Mouse (Mus musculus): ENCODE data around the gene Exo5. TPM values are rescaled to one million over a fixed set of nuclear protein-coding genes. Genes with fewer than 3 reads are reported as not detected.

The Exo5 gene
- 11.3 and 12.7 TPM in 2 replicates for polyA plus RNA-seq (2012; rRNA removed)

DNA sequence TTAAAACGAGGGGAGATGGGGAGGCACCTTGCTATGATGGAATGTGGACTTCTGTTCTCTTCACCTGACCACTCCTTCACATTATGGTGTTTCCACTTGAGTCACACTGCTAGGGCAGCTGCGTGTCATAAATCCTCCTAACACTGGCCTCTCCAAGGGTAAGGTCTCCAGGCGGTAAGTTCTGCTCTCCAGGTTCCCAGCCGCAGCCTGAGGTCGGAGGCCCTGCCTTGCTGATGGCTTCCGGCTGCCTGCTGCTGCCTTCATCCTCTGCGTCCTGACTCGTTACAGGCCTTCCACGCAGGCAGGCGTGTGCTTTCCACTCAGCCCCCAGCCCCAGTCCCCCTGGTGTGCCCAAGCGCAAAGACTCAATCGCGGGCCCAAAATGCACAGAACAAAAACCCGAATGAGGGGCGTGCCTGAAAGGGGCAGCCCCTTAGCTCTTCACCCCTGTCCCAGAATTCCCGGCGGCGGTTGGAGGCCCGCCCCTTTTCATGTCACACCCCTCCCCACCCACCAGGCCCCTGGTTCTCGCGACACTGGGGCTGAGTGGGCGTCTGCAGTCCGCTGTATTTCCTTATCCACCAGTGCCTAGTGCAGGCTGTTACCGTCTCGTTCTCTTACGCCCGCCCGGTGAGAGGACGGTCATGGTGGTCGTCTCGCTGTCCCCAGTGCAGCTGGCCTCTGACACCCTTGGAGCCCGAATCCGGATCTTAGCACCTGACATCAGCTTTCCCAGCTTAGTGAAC lies at the start of gene Exo5:
Gene Exo5, minus strand, starts transcription at position 464 of the 746 bp plus-strand sequence.
- DNase-seq (ENCODE audit: extremely low spot score in 1 of 2, low spot score in 1 of 2): peak; percentile 83 to 90

DNA sequence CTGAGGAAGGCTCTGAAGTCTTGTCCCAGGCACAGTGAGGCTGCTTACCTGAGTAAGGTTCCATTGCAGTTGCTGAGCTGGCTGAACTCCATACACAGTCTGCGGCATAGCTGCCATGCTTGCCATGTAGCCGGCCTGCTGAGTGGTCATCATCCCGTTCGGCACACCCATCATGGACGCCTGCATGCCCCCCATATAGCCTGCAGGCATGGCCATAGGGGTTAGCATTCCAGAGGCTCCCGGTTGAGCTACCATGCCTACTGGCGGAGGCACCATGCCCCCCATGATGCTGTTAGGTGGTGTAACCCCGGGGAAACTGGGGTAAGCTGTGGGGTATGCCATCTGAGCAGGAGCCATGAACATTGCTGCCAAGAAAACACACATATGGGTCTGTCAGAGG lies 47.0 kb upstream of the Exo5 start:
- no peak for DNase-seq (ENCODE audit: extremely low spot score in 1 of 2, low spot score in 1 of 2)

DNA sequence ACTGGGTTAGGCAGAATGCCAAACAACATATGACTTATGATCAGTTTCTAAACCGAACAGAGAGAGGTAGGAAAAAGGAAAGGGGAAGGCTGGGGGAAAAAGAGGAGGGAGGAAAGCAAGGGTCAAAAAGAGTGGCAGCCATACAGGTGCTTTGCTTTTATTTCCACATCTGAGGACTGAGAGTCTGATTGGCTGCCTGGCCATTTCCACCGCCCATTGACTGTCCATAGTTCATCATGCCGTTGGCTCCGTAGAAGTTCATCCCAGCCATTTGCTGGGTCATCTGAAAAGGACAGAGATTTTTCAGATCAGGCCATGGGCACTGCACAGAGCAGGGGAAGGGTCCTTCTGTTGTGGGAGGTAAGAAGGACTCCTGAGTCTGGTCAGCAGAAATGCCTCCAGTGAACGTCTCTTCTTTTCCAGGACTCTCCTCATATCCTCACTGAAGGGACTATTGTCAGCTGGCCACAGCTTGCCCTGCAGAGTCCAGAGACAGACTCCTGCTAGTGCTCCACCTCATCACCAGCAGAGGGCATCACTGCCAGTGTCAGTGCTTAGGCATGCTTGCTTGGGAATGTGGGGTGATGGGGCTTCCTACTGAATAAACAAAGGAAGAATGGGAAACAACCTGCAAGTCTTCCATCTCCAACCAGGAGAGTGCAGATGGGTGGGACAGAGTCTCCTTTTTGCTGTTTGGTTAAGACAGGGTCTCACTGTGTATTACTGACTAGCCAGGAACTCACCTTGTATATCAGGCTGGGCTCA lies 44.7 kb upstream of the Exo5 start:
- peak in 1 of 2 experiments; percentile 64 for DNase-seq (ENCODE audit: extremely low spot score in 1 of 2, low spot score in 1 of 2)

DNA sequence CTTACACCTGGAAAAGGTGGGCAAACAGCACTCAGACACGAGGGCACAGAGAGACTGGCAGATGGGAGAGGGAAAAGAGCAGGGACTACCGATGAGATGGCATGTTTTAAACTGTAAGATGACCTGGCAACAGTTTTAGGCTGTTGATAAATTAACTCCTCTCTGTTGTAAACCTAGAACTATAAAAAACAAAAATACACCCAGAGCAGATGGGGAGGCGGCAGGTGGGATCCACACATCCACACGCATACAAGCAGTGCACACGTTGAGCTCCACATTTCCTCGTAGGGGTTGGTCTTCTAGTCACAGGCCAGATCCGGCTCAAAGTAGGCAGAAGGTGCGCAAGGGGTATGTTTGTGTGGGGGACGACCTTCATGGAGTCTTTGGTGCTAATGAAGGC lies 43.7 kb upstream of the Exo5 start:
- no peak for DNase-seq (ENCODE audit: extremely low spot score in 1 of 2, low spot score in 1 of 2)

DNA sequence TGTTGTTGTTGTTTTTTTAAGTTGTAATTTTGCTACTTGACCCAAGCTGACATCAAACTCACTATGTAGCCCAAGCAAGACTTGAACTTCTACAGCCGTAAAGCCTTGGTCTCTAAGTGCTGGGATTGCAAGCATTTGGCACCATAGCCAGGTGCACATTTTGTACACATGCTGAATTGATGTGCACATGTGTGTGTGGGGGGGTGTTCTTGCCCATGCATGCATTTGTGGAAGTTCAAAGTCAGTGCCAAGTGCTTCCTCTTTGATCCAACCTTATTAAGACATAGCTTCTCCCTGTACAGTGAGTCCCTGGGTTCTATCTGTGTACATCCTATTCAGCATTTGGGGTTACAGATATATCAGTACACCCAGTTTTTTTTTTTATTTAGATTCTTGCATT lies 30.8 kb upstream of the Exo5 start:
- DNase-seq (ENCODE audit: extremely low spot score in 1 of 2, low spot score in 1 of 2): no peak

DNA sequence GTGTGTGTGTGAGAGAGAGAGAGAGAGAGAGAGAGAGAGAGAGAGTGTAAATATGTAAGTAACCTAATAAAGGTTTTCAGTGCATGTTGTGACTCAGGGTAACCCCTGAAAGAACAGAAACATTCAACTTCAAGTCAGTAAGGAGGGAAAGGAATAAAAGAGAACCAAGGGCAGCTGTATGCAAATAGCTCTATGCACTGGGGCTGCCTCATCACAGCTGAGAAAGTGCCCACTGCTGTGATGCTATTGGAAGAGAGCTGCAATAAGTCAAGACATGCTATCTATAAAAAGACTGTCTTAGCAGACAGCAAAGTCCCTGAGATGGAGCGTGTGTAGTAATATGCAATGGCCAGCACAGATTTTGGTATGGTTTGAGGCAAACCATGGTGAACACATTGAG lies 28.9 kb upstream of the Exo5 start:
- no peak for DNase-seq (ENCODE audit: extremely low spot score in 1 of 2, low spot score in 1 of 2)

DNA sequence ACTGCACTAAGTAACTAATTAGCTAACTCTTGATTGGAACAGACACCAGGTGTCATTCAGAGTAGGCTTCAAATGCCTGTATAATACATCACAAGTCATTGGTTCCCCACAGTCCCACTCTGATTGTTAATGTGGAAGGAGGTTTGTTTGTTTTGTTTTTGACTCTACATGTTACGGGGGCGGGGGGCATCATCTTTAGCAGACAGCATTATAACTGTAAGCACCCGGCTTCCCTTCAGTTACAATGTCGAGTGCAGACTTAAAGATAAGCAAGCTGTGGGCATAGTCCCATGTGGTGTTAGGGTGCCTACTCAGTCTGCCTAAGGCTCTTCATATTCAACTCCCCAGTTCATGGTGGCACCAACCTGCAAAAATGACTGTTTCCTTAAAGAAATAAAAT lies 28.2 kb upstream of the Exo5 start:
- no peak for DNase-seq (ENCODE audit: extremely low spot score in 1 of 2, low spot score in 1 of 2)

DNA sequence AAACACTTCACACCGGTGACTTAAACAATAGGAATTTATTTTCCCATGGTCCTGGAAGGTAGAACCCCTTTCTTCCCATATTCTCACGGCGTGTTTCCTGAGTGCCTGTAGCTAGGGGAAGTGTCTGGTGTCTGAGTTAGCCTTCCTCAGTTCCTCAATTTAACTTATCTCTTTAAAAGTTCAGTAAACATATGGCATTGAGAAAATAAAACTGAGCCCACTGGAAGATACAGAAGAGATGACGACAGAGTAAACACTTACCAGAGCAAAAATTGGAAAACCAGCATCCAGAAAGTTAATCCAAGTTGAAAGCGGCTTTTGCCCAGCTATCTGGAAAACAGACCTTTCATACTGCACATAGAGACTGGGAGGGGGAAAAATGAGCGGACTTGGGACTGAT lies 27.3 kb upstream of the Exo5 start:
- DNase-seq (ENCODE audit: extremely low spot score in 1 of 2, low spot score in 1 of 2): no peak

DNA sequence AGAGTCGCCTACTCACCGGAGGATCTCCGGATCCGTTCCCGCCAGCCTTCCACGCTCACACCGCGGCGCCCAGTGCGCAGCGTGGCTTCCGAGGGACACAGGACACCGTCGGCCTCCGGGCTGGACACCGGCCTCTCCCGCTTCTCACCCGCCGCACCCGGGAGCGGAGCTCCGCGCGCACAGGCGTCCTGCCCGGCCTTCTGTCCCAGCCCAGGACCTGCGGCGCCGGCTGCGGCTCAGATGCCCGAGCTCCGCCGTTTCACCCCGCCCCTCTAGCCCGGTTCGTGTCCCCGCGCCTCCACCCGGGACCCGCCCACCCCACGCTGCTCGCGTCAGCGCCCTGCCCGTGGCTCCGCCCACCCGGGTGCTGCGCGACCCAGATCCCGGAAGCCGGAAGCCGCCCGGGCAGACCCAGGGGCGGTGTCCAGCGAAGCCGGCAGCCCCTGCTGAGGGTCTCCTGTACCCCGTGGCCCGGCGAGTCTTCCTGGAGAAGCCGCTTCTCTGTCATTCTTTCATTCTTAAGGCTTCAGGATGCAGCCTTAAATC lies 26.7 kb upstream of the Exo5 start, which contains the start of gene Zfp69:
Gene Zfp69, minus strand, starts transcription at position 272 of the 546 bp plus-strand sequence.
- DNase-seq (ENCODE audit: extremely low spot score in 1 of 2, low spot score in 1 of 2): peak; percentile 42 to 81

DNA sequence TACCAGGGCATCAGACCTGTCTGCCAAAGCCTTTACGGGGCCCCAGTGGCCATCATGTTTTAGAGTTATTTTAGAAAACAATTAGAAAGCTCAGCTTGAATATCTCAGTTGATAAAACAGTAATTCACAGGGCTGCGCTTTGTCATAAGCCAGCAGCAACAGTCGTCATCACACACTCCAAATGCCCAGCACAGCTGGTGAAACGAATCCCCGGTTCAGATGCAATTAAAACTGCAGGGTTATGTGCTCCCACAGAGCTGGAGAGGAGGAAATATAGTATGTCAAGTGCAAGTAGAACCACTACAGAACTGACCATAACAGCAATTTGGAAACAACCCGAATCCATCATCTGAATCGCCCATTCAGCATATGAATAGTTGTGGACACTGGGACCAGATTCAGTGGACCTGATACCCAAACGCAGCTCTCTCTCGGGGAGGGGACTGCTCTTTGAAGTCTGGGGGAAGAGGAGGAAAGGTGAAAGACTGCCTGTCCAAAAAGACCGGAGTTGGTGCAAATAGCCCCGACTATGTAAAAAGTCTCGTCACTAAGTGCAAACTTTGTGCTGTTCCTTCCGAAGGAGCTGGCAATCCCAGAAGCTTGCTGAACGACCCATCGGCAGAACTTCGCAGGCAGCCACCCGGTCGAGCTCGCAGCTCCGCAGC lies 26.1 kb upstream of the Exo5 start:
- no peak for DNase-seq (ENCODE audit: extremely low spot score in 1 of 2, low spot score in 1 of 2)

DNA sequence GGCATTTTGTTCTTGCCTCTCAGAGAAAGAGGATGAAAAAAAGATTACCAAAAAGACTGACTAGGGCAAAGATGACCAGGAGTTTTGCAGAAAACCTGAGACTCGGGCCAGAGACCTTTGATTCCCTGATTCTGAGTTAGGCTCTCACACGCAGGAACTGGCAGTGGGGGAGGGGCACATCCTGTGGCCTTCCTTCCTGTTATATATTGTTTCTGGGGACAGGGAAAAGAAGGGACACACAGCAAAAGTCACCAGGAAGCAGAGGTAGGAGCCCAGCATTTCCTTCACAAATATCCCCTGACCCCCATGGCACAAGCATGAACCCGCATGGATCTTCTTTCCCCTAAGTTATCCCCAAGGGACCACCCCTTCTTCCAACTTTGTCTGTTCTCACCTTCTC lies 24.1 kb upstream of the Exo5 start:
- no peak for DNase-seq (ENCODE audit: extremely low spot score in 1 of 2, low spot score in 1 of 2)

DNA sequence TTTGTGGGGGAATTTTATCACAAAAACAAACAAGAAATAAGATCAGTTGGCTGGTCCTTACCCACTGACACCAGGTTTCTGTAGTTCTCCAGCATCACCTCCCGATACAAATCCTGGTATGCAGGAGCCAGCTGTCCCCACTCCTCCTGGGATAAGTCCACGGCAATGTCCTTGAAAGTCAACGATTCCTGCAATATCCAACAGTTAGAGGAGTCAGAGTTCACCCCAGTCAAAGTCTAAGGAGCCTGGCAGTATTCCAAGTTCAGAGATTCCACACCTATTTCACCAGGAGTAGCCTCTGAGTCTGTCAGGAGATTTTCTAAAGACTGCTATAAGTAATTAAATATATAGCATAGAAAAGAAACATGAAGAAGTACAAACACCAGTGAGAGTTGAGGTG lies 10.2 kb upstream of the Exo5 start:
- DNase-seq (ENCODE audit: extremely low spot score in 1 of 2, low spot score in 1 of 2): no peak

DNA sequence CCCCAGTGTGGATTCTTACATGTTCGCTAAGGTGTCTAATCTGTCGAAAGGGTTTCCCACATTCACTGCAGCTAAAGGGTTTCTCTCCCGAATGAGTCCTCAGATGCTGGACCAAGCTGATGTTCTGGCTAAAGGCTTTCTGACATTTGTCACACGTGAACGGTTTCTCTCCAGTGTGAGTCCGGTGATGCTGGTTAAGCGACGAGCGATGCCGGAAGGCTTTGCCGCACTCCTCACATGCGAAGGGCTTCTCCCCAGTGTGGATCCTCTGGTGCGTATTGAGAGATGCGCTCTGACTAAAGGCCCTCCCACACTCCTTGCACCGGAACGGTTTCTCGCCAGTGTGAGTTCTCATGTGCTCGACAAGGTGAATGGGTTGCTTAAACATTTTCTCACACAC lies 5.9 kb upstream of the Exo5 start:
- DNase-seq (ENCODE audit: extremely low spot score in 1 of 2, low spot score in 1 of 2): no peak

DNA sequence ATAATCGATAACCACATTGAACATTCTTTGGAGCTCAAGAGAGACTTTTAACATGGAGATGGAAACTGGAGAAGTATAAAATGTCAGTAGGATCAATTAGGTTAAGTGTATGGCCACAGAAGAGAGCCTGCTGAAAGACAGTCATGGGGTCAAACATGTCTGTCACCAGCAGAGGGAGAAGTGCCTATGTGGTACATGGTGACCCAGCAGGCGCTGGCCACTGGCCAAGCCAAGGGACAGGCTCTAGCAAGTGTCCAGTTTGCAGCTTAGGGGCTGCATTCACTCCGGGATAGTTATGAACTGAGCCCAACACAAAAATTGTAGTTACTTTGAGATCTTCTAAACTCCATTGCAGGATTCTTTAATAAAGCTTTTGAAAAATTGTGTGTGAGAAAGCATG lies 3.9 kb upstream of the Exo5 start:
- no peak for DNase-seq (ENCODE audit: extremely low spot score in 1 of 2, low spot score in 1 of 2)

DNA sequence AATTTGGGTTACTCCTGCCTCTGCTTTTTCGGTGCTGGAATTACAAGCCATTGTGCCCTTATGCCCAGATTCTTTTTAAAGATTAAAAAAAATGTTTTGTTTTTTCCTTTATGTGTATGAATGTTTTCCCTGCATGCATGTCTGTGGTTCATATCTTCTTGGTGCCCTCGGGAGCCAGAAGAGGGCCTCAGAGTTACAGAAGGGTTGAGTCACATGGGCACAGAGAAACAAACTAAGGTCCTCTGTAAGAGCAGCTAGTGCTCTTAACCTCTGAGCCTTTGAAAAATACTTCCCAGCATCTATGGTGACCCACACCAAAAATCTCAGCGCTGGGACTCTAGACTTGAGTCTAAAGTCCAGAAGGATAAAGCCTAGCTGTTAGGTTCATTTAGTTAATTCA lies 569 bp upstream of the Exo5 start:
- DNase-seq (ENCODE audit: extremely low spot score in 1 of 2, low spot score in 1 of 2): peak in 1 of 2 experiments; percentile 50

DNA sequence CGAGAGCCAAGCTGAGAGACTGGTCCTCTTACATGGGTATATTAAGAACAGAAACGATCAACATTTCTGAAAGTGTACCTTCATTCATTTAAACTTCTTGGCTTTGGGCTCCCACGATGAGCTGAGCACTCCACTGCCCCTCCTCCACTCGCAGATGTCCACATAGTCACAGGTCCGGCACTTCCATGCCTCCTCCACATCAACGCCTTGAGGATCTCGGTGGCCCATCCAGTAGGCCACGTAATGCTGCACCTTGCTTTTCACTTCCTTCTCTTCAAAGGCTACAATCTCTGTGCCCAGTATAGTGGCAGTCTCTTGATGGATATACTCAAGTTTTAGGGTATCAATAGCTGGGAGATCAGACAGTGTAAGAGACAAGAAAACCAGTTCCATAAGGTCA lies 3.4 kb downstream of the Exo5 start:
- no peak for DNase-seq (ENCODE audit: extremely low spot score in 1 of 2, low spot score in 1 of 2)

DNA sequence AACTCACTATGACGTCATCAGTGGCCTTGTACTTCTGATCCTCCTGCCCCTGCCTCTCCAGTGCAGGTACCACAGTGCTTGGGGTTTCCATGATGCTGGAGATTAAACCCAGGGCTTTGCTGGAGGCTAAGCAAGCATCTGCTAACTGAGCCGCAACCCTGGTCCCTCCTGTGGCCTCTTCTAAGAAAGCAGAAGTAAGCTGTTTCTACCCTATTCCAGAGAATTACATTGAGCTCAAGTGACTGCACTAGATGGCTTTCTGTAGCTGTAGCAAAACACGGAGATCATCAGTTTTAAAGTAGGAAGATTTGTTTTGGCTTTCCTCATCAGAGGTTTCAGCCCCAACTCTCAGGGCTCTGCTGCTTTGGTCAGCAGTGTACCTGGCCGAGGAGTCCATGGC lies 10.3 kb downstream of the Exo5 start:
- DNase-seq (ENCODE audit: extremely low spot score in 1 of 2, low spot score in 1 of 2): no peak

DNA sequence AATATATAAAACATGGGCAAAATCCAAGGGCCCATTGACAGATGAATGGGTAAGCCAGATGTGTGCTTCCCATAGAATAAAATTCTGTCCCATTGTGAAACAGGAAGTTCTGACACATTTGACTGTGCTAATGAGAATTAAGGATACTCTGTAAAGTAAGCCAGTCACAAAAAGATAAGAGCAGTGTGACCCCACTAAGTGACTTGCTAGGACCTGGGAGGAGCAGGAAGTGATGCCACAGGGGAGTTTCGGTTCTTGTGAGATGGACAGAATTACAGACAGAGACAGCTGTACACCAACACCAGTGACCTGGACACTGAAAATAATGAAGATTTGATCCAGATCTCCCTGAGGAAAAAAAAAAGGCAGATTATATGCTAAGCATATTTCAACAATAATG lies 11.0 kb downstream of the Exo5 start:
- DNase-seq (ENCODE audit: extremely low spot score in 1 of 2, low spot score in 1 of 2): no peak

DNA sequence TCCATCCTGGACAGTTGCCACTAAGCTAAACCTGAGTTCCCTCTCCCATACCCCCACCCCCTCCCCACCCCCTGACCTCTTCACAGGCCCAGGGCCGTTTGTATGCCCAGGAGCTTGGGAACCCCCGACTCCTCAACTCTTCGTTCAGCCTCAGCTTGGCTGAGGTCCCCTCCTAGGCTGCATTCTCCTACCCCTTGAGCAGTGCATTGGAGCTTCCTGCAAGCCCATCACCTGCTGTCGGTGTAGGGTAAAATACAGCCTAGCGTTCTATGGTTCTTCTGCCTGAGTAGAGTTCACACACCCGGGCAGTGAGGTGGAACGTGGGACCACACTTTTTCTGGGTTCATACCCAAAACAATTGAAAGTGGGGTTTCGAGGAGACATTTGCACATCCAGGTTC lies 11.4 kb downstream of the Exo5 start:
- DNase-seq (ENCODE audit: extremely low spot score in 1 of 2, low spot score in 1 of 2): no peak

DNA sequence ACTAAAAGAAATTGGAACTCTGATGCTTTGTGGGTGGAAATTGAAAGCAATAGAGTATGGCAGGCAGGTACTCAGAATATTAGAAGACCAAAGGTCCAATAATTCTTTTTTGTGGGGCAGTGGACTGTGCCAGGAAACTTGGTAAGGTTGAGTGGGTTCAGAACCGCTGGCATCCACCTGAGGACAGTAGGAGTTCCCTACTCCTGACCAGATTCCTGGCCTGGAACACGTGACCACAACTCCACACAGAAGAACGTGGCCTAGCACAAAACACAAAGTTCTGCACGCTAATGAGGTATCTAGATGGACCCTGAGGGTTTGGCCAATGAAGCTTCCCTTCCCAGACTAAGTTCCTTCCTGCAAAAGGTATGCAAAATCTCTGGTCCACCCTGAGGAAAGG lies 12.0 kb downstream of the Exo5 start:
- no peak for DNase-seq (ENCODE audit: extremely low spot score in 1 of 2, low spot score in 1 of 2)

DNA sequence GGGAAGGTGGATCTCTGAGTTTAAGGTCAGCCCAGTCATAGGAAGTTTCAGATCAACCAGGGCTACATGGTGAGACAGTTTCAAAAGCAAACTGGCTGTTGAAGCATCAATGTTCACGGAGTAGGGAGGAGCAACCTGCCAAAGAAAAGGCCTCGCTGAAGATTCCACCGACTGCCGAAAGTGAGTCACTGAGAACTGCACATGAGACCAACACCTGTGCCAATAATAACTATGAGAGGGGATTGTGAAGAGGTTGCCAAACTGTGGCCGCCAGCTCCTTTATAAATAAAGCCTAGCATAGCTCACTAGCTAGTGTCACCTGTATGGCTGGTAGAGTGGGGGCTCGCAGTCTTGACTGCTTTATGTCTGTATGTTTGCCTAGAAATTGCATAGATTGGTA lies 13.7 kb downstream of the Exo5 start:
- DNase-seq (ENCODE audit: extremely low spot score in 1 of 2, low spot score in 1 of 2): no peak
